Mouse (Mus musculus): ENCODE measurements around the gene Hist2h2aa2.
"Not testable (repeated sequence)": the region's sequence is repeated elsewhere in the genome, so short reads cannot be mapped to it uniquely, and the experiment has no call there.

The Hist2h2aa2 gene

GRCm38 (mm10) chr3:96262216-96262875 lies 22.3 kb upstream of the Hist2h2aa2 start:
- DNase-seq (ENCODE audit: low spot score in 2 of 2): peak; percentile 81 to 87

- no peak for DNase-seq (ENCODE audit: low spot score in 2 of 2)
Measured at GRCm38 (mm10) chr3:96261623-96262022, 21.5 kb upstream of the Hist2h2aa2 start.

DNA sequence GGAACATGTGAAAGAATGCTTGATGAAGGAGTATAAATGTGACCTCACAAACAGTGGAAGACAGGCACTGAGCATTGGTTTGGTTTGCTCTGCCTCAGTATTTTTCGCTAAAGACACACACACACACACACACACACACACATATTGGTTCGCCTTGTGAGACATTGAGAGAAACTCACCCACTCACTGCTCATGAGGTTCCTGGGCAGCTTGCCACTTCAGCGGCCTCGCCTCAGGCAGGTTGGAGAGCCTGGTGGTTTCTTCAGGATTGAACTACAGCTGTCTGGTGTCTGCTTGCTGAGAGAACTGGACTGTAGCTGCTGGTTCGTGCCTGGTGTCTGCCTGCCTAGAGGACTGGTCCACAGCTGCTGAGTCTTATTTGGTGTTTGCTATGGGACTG lies 20.1 kb upstream of the Hist2h2aa2 start:
- no peak for DNase-seq (ENCODE audit: low spot score in 2 of 2)

DNA sequence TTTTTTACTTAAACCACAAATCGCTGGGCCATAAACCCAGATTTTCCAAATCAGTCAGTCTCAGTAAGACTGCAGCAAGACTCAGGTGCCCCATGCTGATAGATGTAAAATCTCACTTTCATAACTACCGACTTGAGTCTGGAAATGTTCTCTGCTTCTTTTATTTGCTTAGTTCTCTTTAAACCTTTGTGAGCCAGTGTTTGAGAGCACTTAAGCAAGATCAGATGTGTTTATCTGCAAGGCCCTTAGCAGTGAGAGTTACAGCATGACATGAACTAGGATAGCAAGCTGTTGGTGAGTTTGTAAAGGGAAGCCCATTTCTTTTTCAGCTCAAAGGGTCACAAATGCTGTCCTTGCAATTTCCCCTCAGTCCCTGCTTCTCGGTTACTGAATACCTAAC lies 17.1 kb upstream of the Hist2h2aa2 start:
- DNase-seq (ENCODE audit: low spot score in 2 of 2): no peak

- no peak for DNase-seq (ENCODE audit: low spot score in 2 of 2)
Measured at GRCm38 (mm10) chr3:96255926-96256593, 16.0 kb upstream of the Hist2h2aa2 start.

GRCm38 (mm10) chr3:96254683-96255355 lies 14.7 kb upstream of the Hist2h2aa2 start:
- DNase-seq (ENCODE audit: low spot score in 2 of 2): peak in 1 of 2 experiments; percentile 64

GRCm38 (mm10) chr3:96251787-96252186 lies 11.7 kb upstream of the Hist2h2aa2 start:
- DNase-seq (ENCODE audit: low spot score in 2 of 2): no peak

DNA sequence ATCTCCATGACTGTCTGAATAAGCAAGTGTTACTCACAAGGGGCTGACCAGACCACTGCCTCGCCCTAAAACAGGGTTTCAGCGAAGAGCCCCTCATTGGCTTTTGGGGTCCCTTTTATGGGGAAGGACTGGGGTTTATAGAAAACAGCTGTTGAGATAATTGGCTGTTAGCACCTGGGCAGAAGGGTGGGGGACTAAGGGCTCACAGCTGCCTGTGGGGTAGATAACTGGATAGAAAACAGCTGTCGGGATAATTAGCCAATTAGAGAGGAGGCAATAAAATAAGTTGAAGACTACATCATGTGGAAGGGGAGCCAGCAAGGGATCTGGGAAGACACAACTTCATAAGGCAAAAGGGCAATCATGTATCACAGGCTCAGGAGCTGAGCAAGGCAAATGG lies 10.8 kb upstream of the Hist2h2aa2 start:
- DNase-seq (ENCODE audit: low spot score in 2 of 2): no peak

DNA sequence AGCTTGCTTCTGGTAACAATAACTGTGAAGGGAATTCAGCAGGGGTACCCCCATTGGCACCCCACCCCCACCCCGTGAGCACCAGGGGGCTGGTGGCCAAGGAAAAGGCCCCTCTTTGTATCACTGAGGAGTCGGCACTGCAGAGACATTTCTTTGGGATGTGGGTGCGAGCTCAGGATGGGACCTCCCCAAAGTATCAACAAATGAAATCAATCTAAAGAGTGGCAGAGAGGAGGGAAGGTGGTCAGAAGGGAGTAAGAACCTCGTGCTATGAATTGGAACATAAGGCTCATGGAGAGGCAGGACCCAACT lies 8.9 kb upstream of the Hist2h2aa2 start:
- peak in 1 of 2 experiments; percentile 68 for DNase-seq (ENCODE audit: low spot score in 2 of 2)

DNA sequence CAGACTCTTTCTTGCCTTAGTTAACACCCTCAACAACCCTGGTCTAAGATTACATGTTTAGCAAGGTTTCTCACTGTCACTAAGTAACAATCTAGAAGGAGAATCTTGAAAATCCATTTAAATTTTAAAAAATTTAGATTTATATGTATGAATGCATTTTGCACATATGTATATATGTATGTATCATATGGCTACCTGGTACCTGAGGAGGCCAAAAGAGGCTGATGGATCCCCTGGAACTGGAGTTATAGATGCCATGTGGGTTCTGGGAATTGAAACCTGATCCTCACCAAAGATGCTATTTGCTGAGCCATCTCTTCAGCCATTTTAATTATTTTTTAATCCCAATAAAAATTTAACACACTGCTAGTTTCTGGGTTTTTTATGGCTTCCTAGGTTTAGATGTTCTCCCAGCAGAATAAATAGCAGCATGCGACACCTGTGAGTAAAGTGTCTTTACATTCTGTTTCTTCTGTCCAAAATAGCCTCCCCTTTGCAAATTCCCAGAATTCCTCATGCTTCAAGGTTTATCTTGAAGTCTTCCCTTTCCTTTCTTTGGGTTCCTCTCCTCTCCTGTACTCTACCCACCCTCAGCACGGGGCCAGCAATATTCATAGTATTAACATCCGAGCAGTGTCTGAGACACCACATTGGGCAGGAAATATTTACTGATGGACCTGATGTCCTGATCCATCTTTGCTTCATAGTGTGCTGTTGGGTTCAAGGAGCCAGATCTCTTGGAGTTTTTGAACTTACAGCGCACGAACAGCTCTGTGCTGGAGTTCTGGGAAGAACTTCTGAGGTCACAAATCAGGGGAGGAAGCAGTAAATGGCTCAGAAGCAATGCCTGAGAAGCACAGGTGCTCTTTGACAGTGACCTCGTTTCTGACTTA lies 8.3 kb upstream of the Hist2h2aa2 start:
- no peak for DNase-seq (ENCODE audit: low spot score in 2 of 2)

GRCm38 (mm10) chr3:96247356-96248140 lies 7.5 kb upstream of the Hist2h2aa2 start:
- DNase-seq (ENCODE audit: low spot score in 2 of 2): no peak

- not testable (repeated sequence) for DNase-seq (ENCODE audit: low spot score in 2 of 2)
Measured at GRCm38 (mm10) chr3:96246427-96246856, 6.4 kb upstream of the Hist2h2aa2 start, which contains the start of gene Hist2h3c1. TSS of gene Hist2h3c1 (plus strand) at chr3:96246685.

DNA sequence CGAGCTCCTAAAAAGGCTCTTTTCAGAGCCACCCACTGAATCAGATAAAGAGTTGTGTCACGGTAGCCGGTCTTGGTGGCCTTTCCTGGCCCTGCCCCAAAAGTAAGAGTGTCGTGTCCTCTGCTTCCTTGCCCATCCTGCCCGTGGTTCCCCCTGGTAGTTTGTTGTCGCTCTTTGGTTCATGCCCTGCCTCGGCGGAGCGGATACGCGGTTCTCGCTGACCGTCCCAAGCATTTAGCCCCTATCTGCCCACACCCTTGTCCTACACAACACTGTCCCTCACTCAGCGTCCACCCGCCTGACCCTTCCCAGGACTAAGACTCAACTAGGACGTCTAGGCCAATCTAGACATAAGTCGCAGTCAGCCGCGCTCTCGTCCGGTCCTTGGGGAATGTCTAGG lies 5.9 kb upstream of the Hist2h2aa2 start:
- DNase-seq (ENCODE audit: low spot score in 2 of 2): peak in 1 of 2 experiments; percentile 39

DNA sequence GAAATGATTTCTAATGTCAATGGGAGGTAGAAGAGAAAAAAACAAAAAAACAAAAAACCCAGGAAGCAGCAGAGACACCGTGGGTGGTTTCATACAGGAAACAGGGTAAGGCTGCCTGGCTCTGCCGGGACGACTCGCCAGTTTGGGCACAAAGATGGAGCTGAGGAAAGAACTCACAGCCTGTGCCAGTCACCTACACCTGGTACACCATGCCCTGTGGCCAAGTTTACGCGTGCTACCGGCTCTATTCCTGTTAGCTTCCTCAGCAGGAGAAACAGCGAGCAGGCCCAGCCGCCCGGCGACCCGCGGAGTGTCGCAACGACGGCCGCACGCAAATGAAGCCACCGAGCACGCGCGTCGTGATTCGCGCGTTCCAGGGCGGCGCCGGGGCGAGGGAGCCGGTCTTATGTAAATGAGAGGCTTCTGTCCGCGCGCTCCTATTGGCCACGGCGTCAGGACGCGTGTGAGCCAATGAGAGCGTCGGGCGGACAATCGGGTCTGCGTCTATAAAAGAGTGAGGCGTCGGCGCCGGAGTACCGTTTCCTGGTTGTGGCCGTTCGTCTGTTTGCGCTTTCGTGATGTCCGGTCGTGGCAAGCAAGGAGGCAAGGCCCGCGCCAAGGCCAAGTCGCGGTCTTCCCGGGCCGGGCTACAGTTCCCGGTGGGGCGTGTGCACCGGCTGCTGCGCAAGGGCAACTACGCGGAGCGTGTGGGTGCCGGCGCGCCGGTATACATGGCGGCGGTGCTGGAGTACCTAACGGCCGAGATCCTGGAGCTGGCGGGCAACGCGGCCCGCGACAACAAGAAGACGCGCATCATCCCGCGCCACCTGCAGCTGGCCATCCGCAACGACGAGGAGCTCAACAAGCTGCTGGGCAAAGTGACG lies 5.2 kb upstream of the Hist2h2aa2 start, which contains the start of gene Hist2h2aa1:
Gene Hist2h2aa1 (plus strand): TSS at position 495 of the 884 bp plus-strand sequence.
- DNase-seq (ENCODE audit: low spot score in 2 of 2): peak; percentile 89 to 92

DNA sequence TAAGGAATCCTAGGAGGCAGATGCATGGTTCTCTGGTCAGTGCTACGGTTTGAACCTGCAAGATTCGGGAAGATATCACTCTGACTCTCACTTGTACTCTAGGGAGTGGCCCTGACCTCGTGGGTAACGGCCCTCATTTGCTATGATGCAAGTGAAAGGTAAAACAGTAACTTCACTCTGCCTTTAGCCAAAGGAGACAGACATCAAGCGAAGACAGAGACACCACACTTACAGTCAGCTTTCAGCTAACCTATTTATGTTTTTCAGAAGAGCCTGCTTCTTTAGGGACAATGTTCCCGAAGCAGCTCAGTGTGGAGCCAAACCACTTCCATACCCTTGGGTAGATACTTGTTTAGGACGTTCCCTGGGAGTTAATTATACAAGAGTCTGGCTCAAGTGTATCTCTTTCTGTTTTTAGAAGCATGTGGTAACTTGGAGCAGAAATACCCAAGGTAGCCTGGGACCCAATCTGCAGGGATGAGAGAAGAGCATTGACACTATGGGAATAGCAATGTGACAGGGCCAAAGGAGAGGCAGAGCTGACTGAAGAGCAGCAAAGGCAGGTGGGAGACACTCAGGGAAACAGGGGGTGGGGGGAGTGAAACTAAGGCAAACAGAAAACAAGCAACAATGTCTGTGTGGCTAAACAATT lies 4.0 kb upstream of the Hist2h2aa2 start:
- DNase-seq (ENCODE audit: low spot score in 2 of 2): no peak

- no peak for DNase-seq (ENCODE audit: low spot score in 2 of 2)
Measured at GRCm38 (mm10) chr3:96240799-96241197, 722 bp upstream of the Hist2h2aa2 start.

GRCm38 (mm10) chr3:96238954-96239793 lies 902 bp downstream of the Hist2h2aa2 start, which contains the start of gene Hist2h3c2:
TSS of gene Hist2h3c2 (minus strand) at chr3:96239127.
- DNase-seq (ENCODE audit: low spot score in 2 of 2): peak; percentile 73 to 89

DNA sequence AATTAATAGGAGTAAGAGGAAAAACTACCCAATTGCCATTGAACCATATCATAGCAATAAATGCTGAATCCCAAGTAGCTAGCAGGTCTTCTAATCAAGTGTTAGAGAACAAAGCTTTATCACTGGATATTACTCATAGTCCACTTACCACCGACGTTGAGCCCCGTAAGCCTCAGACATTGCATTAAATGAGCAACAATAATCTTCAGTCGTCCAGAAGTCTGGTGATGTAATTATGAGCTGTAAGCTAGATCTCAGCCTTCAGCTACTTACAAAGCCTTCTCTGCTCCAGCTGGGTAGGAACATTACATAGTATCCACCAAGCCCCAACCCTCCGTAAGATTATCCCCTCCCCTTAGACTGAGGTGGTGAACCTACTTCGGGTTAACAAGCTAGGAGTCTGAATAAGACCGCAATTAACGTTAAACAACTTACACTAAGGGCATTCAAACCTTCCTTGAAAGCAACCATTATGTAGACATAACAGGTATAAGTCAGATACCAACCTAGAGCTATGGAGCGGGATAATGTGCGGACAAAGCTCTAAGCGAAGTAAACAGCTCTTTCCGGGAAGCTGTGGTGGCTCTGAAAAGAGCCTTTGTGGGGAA lies 2.1 kb downstream of the Hist2h2aa2 start:
- DNase-seq (ENCODE audit: low spot score in 2 of 2): peak; percentile 51 to 74

Measured in spleen, postnatal 4 days (tissue).